ENCODE assay signal across 8 mouse cellular contexts in the genomic region with DNA sequence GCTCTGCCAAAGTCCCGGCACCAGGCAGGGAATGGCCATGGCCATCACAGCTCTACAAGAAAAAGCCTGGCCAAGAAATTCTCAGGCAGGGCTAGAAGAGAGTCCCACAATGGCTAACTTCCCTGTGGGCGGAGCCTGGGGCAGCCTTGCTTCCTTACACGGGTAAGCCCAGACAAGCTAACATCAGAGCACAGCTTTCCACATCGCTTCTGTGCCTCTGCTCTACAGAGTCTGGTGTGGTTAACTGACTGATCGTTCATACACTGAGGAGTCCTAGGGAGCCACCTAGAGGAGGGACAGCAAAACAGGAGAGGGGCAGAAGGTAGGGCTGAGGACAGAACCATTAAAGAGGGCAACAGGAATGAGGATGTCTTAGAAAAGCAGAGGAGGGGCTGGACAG. TPM values are rescaled to one million over a fixed set of nuclear protein-coding genes. Genes with fewer than 3 reads are reported as not detected.
DNase-seq lines count a peak whose midpoint lies in the region; ATAC-seq and TF ChIP-seq lines count a peak whose summit lies in the region.

No protein-coding gene starts in this region.

- H3K27ac ChIP-seq in bone marrow macrophage, adult 2 months (ENCODE audit: insufficient read depth, low read depth, low read length) = peak overlapping the region; percentile 62
- H3K27ac ChIP-seq in liver, embryonic 16.5 days (ENCODE audit: low read length) = no peak overlapping the region
- no peak overlapping the region for H3K27ac ChIP-seq in neural tube, embryonic 15.5 days (replicated peaks)

- peak; percentile 45 for DNase-seq in 3134 (ENCODE audit: extremely low read depth, insufficient read length, low spot score)
- peak; percentile 76 to 80 for DNase-seq in B cell, adult 2 months
- DNase-seq in gastrocnemius, postnatal 36 days = peak; percentile 46 to 55
- DNase-seq in kidney, adult 11 months = peak; percentile 68

- TF ChIP-seq CTCF in bone marrow macrophage, adult 2 months (IDR thresholded peaks at IDR 0.05; ENCODE audit: low read depth, low read length) = peak; percentile 50; the same call in 1 of the 2 replicates

- H3K4me1 ChIP-seq in bone marrow macrophage, adult 2 months (ENCODE audit: control insufficient read depth, insufficient read depth, low read length) = peaks cover 29% of the 10 kb centered on the region
- H3K4me1 ChIP-seq in liver, embryonic 16.5 days (ENCODE audit: control insufficient read depth, low read depth, low read length) = no peaks in the 10 kb centered on the region
- 0 out of 2 replicates have a peak, but pooled peaks cover 3% of the 10 kb centered on the region for H3K4me1 ChIP-seq in neural tube, embryonic 15.5 days

- no peak overlapping the region for H3K4me3 ChIP-seq in bone marrow macrophage, adult 2 months (ENCODE audit: insufficient read depth, low read length)
- no peak overlapping the region for H3K4me3 ChIP-seq in liver, embryonic 16.5 days (ENCODE audit: low read depth, low read length)
- no peak overlapping the region for H3K4me3 ChIP-seq in neural tube, embryonic 15.5 days (replicated peaks)

- no peaks in the 10 kb centered on the region for H3K36me3 ChIP-seq in liver, embryonic 16.5 days (ENCODE audit: control insufficient read depth, insufficient read depth)
- peaks cover 9% of the 10 kb centered on the region for H3K36me3 ChIP-seq in neural tube, embryonic 15.5 days

- TF ChIP-seq POLR2A in bone marrow macrophage, adult 2 months (IDR thresholded peaks at IDR 0.05; ENCODE audit: borderline replicate concordance, low read depth, low read length) = no peak

- no peak overlapping the region for H3K4me2 ChIP-seq in liver, embryonic 16.5 days (ENCODE audit: low read depth, low read length)
- H3K4me2 ChIP-seq in neural tube, embryonic 15.5 days = no peak overlapping the region

- WGBS in liver, embryonic 16.5 days (ENCODE audit: insufficient replicate concordance) = 10% methylated on average over 5 of the region's 5 CpGs
- 23% methylated on average over 5 of the region's 5 CpGs for WGBS in neural tube, embryonic 15.5 days

- no peak overlapping the region for H3K9ac ChIP-seq in liver, embryonic 16.5 days (ENCODE audit: low read depth, low read length)
- no peak overlapping the region for H3K9ac ChIP-seq in neural tube, embryonic 15.5 days (replicated peaks)

- peak; percentile 71 for ATAC-seq in liver, embryonic 16.5 days (ENCODE audit: low read depth)
- peak; percentile 31; the same call in 1 of the 2 replicates for ATAC-seq in neural tube, embryonic 15.5 days (ENCODE audit: low FRiP score)
- no peak for ATAC-seq in erythroid progenitor cell, adult 5-6 weeks (replicated peaks; ENCODE audit: low FRiP score, poor library complexity, severe bottlenecking)

- H3K27me3 ChIP-seq in liver, embryonic 16.5 days (ENCODE audit: control insufficient read depth, insufficient read depth, low read depth, low read length) = no peaks in the 10 kb centered on the region
- no peaks in the 10 kb centered on the region for H3K27me3 ChIP-seq in neural tube, embryonic 15.5 days (replicated peaks)

- intact Hi-C loops in gastrocnemius, postnatal 36 days (cut with DNase I) = loop anchor here (5.0 kb wide), 1 partner anchor 153 kb away; no protein-coding TSS in a partner anchor

- no peaks in the 10 kb centered on the region for H3K9me3 ChIP-seq in liver, embryonic 16.5 days (replicated peaks; ENCODE audit: control insufficient read depth, low read length)
- H3K9me3 ChIP-seq in neural tube, embryonic 15.5 days (replicated peaks) = no peaks in the 10 kb centered on the region

RNA-seq across cellular contexts. Expression of gene Pik3cd, which starts 8.1 kb away (rescaled TPM):
- 91.4 and 100 TPM in 2 replicates for polyA plus RNA-seq in bone marrow macrophage, adult 2 months (2012; ENCODE audit: insufficient read depth, insufficient read length, missing spikeins)
- total RNA-seq in gastrocnemius, postnatal 36 days (2021) = 1 to 10 TPM; 8.8 to 10.0 TPM
- polyA plus RNA-seq in liver, embryonic 16.5 days (2015; fragmentation: Nextera tagmentation; extraction: Ambion mirVana) = 7.3 and 8.8 TPM in 2 replicates
- polyA plus RNA-seq in neural tube, embryonic 15.5 days (2015; fragmentation: Nextera tagmentation; extraction: Ambion mirVana) = 16.0 and 18.0 TPM in 2 replicates
- 5.9 and 8.6 TPM in 2 replicates for total RNA-seq in erythroid progenitor cell, adult 5-6 weeks (2015; ENCODE audit: low replicate concordance)
- total RNA-seq in erythroid progenitor cell, adult 5-6 weeks (2017; ENCODE audit: low replicate concordance) = 7.8 and 16.3 TPM in 2 replicates

RNA-seq across cellular contexts. Expression of gene Tmem201, which starts 27.3 kb away (rescaled TPM):
- polyA plus RNA-seq in bone marrow macrophage, adult 2 months (2012; ENCODE audit: insufficient read depth, insufficient read length, missing spikeins) = 1.9 and 3.6 TPM in 2 replicates
- total RNA-seq in gastrocnemius, postnatal 36 days (2021) = 10 to 100 TPM; 33.1 to 40.5 TPM
- 5.4 and 6.5 TPM in 2 replicates for polyA plus RNA-seq in liver, embryonic 16.5 days (2015; fragmentation: Nextera tagmentation; extraction: Ambion mirVana)
- 45.2 and 48.5 TPM in 2 replicates for polyA plus RNA-seq in neural tube, embryonic 15.5 days (2015; fragmentation: Nextera tagmentation; extraction: Ambion mirVana)
- 1.8 and 2.5 TPM in 2 replicates for total RNA-seq in erythroid progenitor cell, adult 5-6 weeks (2015; ENCODE audit: low replicate concordance)
- 0.53 and 1.7 TPM in 2 replicates for total RNA-seq in erythroid progenitor cell, adult 5-6 weeks (2017; ENCODE audit: low replicate concordance)
